Mouse (Mus musculus) yolk sac, embryonic 10.5 days (tissue): ENCODE measurements at regions not wholly inside any gene's neighbourhood (a gene's known extent, or its start where the extent isn't known, plus 50 kb on each side); places are given as distances from the start of the nearest gene placed in this dataset.

Source experiments
- DNase-seq: peaks from one replicate; pipeline ENCODE4 v3.0.0-alpha.2; 2017; ENCODE audit warnings: low spot score

GRCm38 (mm10) chr14:76297864-76298263 lies 116.9 kb upstream of the Tsc22d1 start:
- no peak for DNase-seq

GRCm38 (mm10) chr14:76302322-76302991 lies 112.3 kb upstream of the Tsc22d1 start:
- DNase-seq = no peak

GRCm38 (mm10) chr14:76307603-76308002 lies 107.2 kb upstream of the Tsc22d1 start:
- no peak for DNase-seq

GRCm38 (mm10) chr14:76308188-76308812 lies 106.5 kb upstream of the Tsc22d1 start:
- no peak for DNase-seq

- DNase-seq = peak; percentile 78
Observed at GRCm38 (mm10) chr14:76309606-76310005, 105.2 kb upstream of the Tsc22d1 start.

- DNase-seq = no peak
Observed at GRCm38 (mm10) chr14:76310278-76310677, 104.5 kb upstream of the Tsc22d1 start.

- DNase-seq = no peak
Observed at GRCm38 (mm10) chr14:76313424-76314190, 101.2 kb upstream of the Tsc22d1 start.

GRCm38 (mm10) chr14:76318438-76318837 lies 96.3 kb upstream of the Tsc22d1 start:
- no peak for DNase-seq

GRCm38 (mm10) chr14:76324246-76324645 lies 90.5 kb upstream of the Tsc22d1 start:
- DNase-seq = no peak

- DNase-seq = no peak
Observed at GRCm38 (mm10) chr14:76329983-76330382, 84.8 kb upstream of the Tsc22d1 start.

GRCm38 (mm10) chr14:76331497-76332335 lies 83.0 kb upstream of the Tsc22d1 start:
- no peak for DNase-seq

GRCm38 (mm10) chr14:76332336-76332703 lies 82.4 kb upstream of the Tsc22d1 start:
- DNase-seq = no peak

- no peak for DNase-seq
Observed at GRCm38 (mm10) chr14:76340789-76341188, 74.0 kb upstream of the Tsc22d1 start.

- DNase-seq = no peak
Observed at GRCm38 (mm10) chr14:76341226-76341625, 73.5 kb upstream of the Tsc22d1 start.

- DNase-seq = no peak
Observed at GRCm38 (mm10) chr14:76351856-76352255, 62.9 kb upstream of the Tsc22d1 start.

- no peak for DNase-seq
Observed at GRCm38 (mm10) chr14:76356161-76356560, 58.6 kb upstream of the Tsc22d1 start.

GRCm38 (mm10) chr14:76359837-76360410 lies 54.8 kb upstream of the Tsc22d1 start:
- DNase-seq = no peak

GRCm38 (mm10) chr14:76364034-76364433 lies 50.7 kb upstream of the Tsc22d1 start:
- DNase-seq = no peak
